Mouse (Mus musculus): ENCODE data around the gene Ryr1. TPM values are rescaled to one million over a fixed set of nuclear protein-coding genes. Genes with fewer than 3 reads are reported as not detected.

Ryr1 gene
- polyA plus RNA-seq, 1 experiment from 2014 or later: 19.7 TPM

DNA sequence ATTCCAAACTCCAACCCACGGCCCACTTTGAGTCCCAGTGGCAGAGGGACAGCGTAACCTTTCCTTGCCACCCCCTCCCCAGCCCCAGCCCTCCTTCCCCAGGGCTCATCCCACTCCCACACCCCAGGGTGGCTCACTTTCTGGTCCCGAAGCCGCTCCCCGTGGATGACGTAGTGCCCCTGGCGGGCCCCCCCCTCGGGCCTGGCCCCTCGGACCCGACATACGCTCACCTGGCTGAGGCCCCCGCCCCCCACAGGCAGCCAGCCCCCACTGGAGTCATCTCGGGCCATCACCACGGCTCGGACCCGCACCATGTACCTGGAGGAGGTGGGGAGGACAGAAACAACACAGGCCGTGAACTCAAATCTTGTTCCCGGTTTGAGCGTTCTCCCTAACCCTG, 42.7 kb upstream of the Ryr1 start:
- no peak overlapping the region for H3K27ac ChIP-seq (ENCODE audit: low read length)
- H3K9ac ChIP-seq (replicated peaks; ENCODE audit: low read depth, low read length): no peak overlapping the region
- no peaks in the 10 kb centered on the region for H3K9me3 ChIP-seq (ENCODE audit: control insufficient read depth, low read length)
- no peak for ATAC-seq
- no peaks in the 10 kb centered on the region for H3K36me3 ChIP-seq (ENCODE audit: control insufficient read depth, insufficient read depth)
- peaks cover 37% of the 10 kb centered on the region for H3K4me1 ChIP-seq (replicated peaks; ENCODE audit: control insufficient read depth, insufficient read depth, low read length)
- H3K4me3 ChIP-seq (replicated peaks; ENCODE audit: low read length): peak overlapping the region; percentile 83
- WGBS: 15% methylated on average over 19 of the region's 19 CpGs
- H3K27me3 ChIP-seq (replicated peaks; ENCODE audit: control insufficient read depth, insufficient read depth, low read length): peaks cover 21% of the 10 kb centered on the region
- peak overlapping the region; percentile 84 for H3K4me2 ChIP-seq (ENCODE audit: low read length)

DNA sequence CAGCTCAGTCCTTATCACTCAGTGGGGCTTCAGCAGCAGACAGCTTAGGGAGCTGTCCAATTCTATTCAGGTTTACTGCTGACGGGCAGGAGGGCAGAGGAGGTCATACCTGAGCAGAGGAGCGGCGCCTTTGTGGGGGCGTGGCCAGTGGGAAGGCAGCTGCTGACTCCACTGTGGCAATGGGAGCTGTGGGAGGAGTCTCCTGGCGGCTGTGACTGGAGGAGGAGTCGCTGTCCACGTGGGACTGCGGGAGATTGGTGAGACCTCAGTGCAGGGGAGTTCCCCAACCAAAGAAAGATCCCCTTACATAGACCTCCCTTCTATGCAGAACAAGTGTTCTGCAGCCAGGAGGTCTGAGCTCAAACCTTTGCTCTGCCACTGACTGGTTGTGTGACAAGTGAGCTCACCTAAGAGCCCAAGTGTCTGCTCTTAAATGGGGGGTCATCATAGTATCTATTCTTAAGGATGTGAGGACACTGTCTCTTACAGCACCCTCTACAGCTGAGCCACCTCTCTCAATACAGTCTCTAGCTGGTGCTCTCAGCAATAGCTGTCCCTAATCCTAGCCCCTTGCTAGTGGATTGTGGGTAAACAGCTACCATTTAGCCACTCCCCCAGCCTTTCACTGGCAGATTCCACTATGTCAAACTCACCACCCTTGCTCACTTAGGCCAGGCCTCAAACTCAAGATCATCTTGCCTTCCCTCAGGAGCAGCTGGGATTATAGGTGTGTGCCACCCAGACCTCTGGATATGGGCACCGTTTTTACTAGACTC, 38.0 kb upstream of the Ryr1 start:
- WGBS: 22% methylated on average over 9 of the region's 9 CpGs
- H3K27ac ChIP-seq (ENCODE audit: low read length): no peak overlapping the region
- no peak overlapping the region for H3K4me3 ChIP-seq (replicated peaks; ENCODE audit: low read length)
- H3K27me3 ChIP-seq (replicated peaks; ENCODE audit: control insufficient read depth, insufficient read depth, low read length): 0 out of 2 replicates have a peak, but pooled peaks cover 3% of the 10 kb centered on the region
- H3K4me1 ChIP-seq (replicated peaks; ENCODE audit: control insufficient read depth, insufficient read depth, low read length): peaks cover 5% of the 10 kb centered on the region
- no peak overlapping the region for H3K4me2 ChIP-seq (ENCODE audit: low read length)
- no peak for ATAC-seq
- H3K36me3 ChIP-seq (ENCODE audit: control insufficient read depth, insufficient read depth): peaks cover 3% of the 10 kb centered on the region; the same call in 1 of the 2 replicates
- H3K9me3 ChIP-seq (ENCODE audit: control insufficient read depth, low read length): no peaks in the 10 kb centered on the region
- no peak overlapping the region for H3K9ac ChIP-seq (replicated peaks; ENCODE audit: low read depth, low read length)

DNA sequence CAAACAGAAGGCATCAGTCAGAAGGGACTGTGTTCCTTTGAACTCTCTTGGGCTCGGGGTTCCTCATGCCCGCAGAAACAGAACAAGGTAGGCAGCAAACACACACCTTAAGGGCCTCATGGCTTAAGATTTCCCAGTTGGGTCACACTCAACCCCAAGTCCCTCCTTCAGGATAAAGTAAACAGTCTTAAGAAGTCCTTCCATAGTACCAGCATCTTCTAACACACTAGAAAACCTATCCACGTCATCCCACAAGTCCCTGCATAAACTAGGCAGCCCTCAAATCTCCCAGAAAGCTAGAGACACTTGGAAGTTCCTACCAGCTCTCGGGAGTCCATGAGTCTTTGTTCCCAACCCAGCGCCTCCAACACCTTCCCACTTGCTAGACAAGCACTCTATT, 37.3 kb upstream of the Ryr1 start:
- H3K36me3 ChIP-seq (ENCODE audit: control insufficient read depth, insufficient read depth): peaks cover 3% of the 10 kb centered on the region; the same call in 1 of the 2 replicates
- ATAC-seq: no peak

DNA sequence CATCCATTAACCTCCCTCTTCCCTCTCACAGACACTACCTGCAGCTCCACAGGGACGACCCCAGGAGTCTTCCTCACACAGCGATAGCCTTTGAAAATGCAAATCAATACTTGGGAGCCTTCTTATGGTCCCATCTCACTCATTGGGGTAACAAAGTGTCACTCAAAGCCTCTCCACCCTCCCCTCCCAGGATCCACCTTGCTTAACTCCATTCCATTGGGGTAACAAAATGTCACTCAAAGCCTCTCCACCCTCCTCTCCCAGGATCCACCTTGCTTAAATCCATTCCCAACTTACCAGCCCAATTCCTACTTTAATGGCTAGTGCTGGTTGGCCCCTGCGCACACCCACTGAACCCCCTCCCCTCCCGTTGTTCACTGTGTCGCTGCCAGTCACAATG, 33.3 kb upstream of the Ryr1 start:
- 2% methylated on average over 5 of the region's 5 CpGs for WGBS

More for the DNA sequence above, 37.3 kb upstream of the Ryr1 start:
- Histone ChIP-seq H3K9me3 (ENCODE audit: control insufficient read depth, low read length) (no peaks in the 10 kb centered on the region), H3K4me1 (replicated peaks; ENCODE audit: control insufficient read depth, insufficient read depth, low read length) (no peaks in the 10 kb centered on the region; the same call in 1 of the 2 replicates), H3K4me2 (ENCODE audit: low read length) (no peak overlapping the region), H3K4me3 (replicated peaks; ENCODE audit: low read length) (no peak overlapping the region), H3K9ac (replicated peaks; ENCODE audit: low read depth, low read length) (no peak overlapping the region), H3K27ac (ENCODE audit: low read length) (no peak overlapping the region), H3K27me3 (replicated peaks; ENCODE audit: control insufficient read depth, insufficient read depth, low read length) (0 out of 2 replicates have a peak, but pooled peaks cover 3% of the 10 kb centered on the region)
- WGBS: 84% methylated on average over 5 of the region's 5 CpGs

DNA sequence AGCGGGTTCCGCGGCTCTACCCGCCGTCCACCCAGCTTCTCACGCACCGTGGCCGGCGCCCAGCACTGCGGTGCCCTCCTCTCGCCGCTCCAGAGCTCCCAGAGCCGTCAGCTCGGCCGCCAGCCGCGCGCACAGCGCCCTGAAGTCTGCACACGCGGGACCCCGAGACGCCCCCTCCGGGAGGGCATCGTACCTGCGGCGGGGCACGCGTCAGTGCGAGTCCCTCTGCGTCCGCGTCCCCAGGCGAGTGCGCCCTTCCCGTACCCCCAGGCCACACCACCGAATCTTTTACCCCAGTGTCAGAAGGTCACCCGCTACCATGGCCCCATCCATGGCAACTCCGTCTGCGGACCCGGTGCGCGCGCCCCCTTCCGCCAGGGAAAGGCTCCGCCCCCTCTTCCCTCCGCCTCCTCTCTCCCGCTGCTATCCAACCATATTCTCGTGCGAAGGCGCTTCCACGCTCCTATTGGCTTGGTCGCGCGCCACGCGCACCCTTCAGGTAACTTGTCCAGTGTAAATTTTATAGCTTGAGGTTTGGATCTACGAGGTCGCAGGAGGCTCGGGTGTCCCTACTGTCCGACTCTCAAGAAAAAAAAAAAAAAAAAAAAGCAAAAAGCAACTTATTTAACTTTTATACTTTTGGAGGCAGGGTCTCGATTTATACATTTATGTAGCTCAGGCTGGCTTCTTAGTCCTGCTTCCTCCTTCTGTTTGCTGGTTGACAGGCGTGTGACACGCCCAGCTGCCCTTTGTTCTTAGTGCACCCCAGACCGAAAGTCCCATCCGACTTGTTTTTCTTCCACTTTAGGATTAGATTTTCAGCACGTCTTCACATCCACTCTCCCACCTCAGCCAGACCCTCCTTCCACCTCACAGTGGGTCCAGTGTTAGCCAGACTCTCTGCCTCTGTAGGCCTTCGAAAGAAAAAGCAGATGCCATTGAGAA, 31.1 kb upstream of the Ryr1 start, which contains the start of gene Fam98c:
Gene Fam98c (minus strand): TSS at position 397 of the 945 bp plus-strand sequence.
- Histone ChIP-seq H3K4me3 (replicated peaks; ENCODE audit: low read length) (peak within 1 kb of the TSS; percentile 77), H3K9me3 (ENCODE audit: control insufficient read depth, low read length) (no peaks in the 10 kb centered on the region), H3K27me3 (replicated peaks; ENCODE audit: control insufficient read depth, insufficient read depth, low read length) (0 out of 2 replicates have a peak, but pooled peaks cover 3% of the 10 kb centered on the region), H3K27ac (ENCODE audit: low read length) (peak within 1 kb of the TSS; percentile 89), H3K9ac (replicated peaks; ENCODE audit: low read depth, low read length) (peak within 1 kb of the TSS; percentile 81), H3K4me2 (ENCODE audit: low read length) (peak within 1 kb of the TSS; percentile 84), H3K4me1 (replicated peaks; ENCODE audit: control insufficient read depth, insufficient read depth, low read length) (peaks cover 8% of the 10 kb centered on the region; the same call in 1 of the 2 replicates), H3K36me3 (ENCODE audit: control insufficient read depth, insufficient read depth) (no peaks in the 10 kb centered on the region)
- peak; percentile 87 for ATAC-seq
- 3% methylated on average over 56 of the region's 68 CpGs for WGBS

More for the DNA sequence above, 33.3 kb upstream of the Ryr1 start:
- no peak overlapping the region for H3K4me3 ChIP-seq (replicated peaks; ENCODE audit: low read length)
- no peak overlapping the region for H3K4me2 ChIP-seq (ENCODE audit: low read length)
- H3K27me3 ChIP-seq (replicated peaks; ENCODE audit: control insufficient read depth, insufficient read depth, low read length): 0 out of 2 replicates have a peak, but pooled peaks cover 3% of the 10 kb centered on the region
- peaks cover 8% of the 10 kb centered on the region; the same call in 1 of the 2 replicates for H3K4me1 ChIP-seq (replicated peaks; ENCODE audit: control insufficient read depth, insufficient read depth, low read length)
- no peak for ATAC-seq
- H3K9me3 ChIP-seq (ENCODE audit: control insufficient read depth, low read length): no peaks in the 10 kb centered on the region
- H3K9ac ChIP-seq (replicated peaks; ENCODE audit: low read depth, low read length): no peak overlapping the region
- no peak overlapping the region for H3K27ac ChIP-seq (ENCODE audit: low read length)
- H3K36me3 ChIP-seq (ENCODE audit: control insufficient read depth, insufficient read depth): peaks cover 3% of the 10 kb centered on the region; the same call in 1 of the 2 replicates

DNA sequence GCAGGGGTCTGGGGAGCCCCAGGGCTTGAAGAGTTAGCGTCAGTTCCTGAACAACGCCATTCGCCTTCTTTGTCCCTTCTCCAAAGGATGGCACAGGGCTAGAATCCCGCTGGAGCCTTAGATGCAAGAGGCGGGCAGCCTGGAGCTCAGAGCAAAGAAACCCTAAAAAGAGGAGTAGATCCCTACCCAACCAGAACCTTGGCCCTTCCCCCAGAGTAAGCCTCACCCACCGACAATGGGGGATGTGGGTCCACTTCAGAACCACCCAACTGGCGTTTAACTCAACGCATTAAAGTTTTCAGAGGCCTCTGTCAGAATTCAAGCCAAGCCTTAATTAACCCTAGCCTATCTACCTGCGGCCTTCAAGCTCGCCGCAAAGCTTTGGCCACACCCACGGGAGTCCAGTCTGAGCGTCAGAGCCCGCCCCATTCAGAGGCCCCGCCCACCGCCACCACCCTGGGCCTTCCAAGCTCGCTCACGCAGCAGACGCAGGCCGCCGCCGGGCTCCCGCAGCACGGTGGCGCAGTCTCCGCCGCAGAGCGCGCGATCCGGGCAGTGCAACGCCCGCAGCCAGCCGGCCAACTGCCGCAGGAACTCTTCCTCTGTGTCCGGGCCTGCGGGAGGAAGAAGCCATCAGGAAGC, 30.3 kb upstream of the Ryr1 start:
- ATAC-seq: peak; percentile 93
- H3K4me1 ChIP-seq (replicated peaks; ENCODE audit: control insufficient read depth, insufficient read depth, low read length): peaks cover 8% of the 10 kb centered on the region; the same call in 1 of the 2 replicates
- H3K9ac ChIP-seq (replicated peaks; ENCODE audit: low read depth, low read length): peak overlapping the region; percentile 81
- H3K9me3 ChIP-seq (ENCODE audit: control insufficient read depth, low read length): no peaks in the 10 kb centered on the region
- peak overlapping the region; percentile 84 for H3K4me2 ChIP-seq (ENCODE audit: low read length)
- 0 out of 2 replicates have a peak, but pooled peaks cover 3% of the 10 kb centered on the region for H3K27me3 ChIP-seq (replicated peaks; ENCODE audit: control insufficient read depth, insufficient read depth, low read length)
- H3K27ac ChIP-seq (ENCODE audit: low read length): peak overlapping the region; percentile 89
- H3K36me3 ChIP-seq (ENCODE audit: control insufficient read depth, insufficient read depth): no peaks in the 10 kb centered on the region
- 6% methylated on average over 35 of the region's 37 CpGs for WGBS
- H3K4me3 ChIP-seq (replicated peaks; ENCODE audit: low read length): peak overlapping the region; percentile 77

DNA sequence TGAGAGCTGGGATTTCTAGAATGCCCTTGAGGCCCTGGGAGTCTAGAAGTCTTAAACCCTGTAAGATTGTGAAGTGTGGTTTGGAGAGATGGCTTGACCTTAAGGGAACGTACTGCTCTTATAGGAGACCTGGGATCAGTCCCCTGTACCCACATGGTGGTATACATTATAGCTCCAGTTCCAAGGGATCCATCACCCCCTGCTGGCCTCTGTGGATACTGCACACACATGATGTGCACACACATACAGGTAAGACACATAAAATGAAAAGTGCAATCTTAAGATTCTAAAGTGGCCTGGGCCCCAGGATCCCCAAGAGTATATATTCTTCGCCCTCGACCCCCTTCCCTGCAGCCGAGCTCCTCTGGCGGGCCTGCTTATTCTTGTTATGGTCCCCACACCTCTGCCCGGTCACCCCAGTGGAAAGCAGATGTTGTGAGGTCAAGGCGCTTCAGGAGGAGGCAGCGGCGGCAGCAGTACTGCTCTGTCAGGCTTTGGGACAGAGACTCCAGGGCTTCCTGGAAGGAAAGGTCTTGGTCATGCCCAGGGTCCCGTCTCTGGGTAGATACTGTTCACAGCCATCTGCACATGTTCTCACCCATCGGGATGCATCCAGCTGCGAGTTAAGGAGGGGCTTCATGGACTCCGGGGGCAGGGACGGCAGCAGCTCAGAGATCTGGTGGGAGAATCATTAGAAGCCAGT, 29.2 kb upstream of the Ryr1 start:
- Histone ChIP-seq H3K4me3 (replicated peaks; ENCODE audit: low read length) (no peak overlapping the region), H3K4me1 (replicated peaks; ENCODE audit: control insufficient read depth, insufficient read depth, low read length) (peaks cover 8% of the 10 kb centered on the region; the same call in 1 of the 2 replicates), H3K27me3 (replicated peaks; ENCODE audit: control insufficient read depth, insufficient read depth, low read length) (0 out of 2 replicates have a peak, but pooled peaks cover 3% of the 10 kb centered on the region), H3K4me2 (ENCODE audit: low read length) (no peak overlapping the region), H3K27ac (ENCODE audit: low read length) (no peak overlapping the region), H3K9ac (replicated peaks; ENCODE audit: low read depth, low read length) (no peak overlapping the region), H3K36me3 (ENCODE audit: control insufficient read depth, insufficient read depth) (no peaks in the 10 kb centered on the region), H3K9me3 (ENCODE audit: control insufficient read depth, low read length) (no peaks in the 10 kb centered on the region)
- ATAC-seq: no peak
- WGBS: 95% methylated on average over 14 of the region's 14 CpGs

DNA sequence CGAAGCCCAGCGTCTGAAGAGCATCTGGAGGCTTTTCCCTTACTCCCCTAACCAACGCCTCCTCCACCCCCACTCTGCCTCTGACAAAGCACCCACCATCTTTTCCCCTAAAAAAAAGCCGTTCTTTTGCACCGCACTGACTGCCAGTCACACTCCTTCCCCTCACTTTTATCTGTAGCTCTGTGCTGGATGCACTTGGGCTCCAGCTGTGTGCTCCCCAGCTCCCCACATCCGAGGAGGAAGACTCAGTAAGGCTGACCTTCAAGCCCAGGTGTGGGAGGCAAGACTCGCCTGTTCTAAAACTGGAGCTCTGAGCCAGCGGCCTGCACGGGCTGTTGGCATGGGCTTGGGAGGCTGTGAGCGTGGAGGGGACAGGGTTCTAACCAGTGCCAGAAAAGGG, 26.5 kb upstream of the Ryr1 start:
- Histone ChIP-seq H3K36me3 (ENCODE audit: control insufficient read depth, insufficient read depth) (no peaks in the 10 kb centered on the region), H3K4me2 (ENCODE audit: low read length) (no peak overlapping the region), H3K9me3 (ENCODE audit: control insufficient read depth, low read length) (no peaks in the 10 kb centered on the region), H3K4me3 (replicated peaks; ENCODE audit: low read length) (no peak overlapping the region), H3K9ac (replicated peaks; ENCODE audit: low read depth, low read length) (no peak overlapping the region), H3K27ac (ENCODE audit: low read length) (no peak overlapping the region), H3K4me1 (replicated peaks; ENCODE audit: control insufficient read depth, insufficient read depth, low read length) (peaks cover 7% of the 10 kb centered on the region; the same call in 1 of the 2 replicates), H3K27me3 (replicated peaks; ENCODE audit: control insufficient read depth, insufficient read depth, low read length) (no peaks in the 10 kb centered on the region)
- 68% methylated on average over 10 of the region's 10 CpGs for WGBS
- no peak for ATAC-seq

All from forebrain, embryonic 16.5 days (tissue).